Comparison of ENCODE assay signal across 13 mouse cellular contexts in the genomic region with DNA sequence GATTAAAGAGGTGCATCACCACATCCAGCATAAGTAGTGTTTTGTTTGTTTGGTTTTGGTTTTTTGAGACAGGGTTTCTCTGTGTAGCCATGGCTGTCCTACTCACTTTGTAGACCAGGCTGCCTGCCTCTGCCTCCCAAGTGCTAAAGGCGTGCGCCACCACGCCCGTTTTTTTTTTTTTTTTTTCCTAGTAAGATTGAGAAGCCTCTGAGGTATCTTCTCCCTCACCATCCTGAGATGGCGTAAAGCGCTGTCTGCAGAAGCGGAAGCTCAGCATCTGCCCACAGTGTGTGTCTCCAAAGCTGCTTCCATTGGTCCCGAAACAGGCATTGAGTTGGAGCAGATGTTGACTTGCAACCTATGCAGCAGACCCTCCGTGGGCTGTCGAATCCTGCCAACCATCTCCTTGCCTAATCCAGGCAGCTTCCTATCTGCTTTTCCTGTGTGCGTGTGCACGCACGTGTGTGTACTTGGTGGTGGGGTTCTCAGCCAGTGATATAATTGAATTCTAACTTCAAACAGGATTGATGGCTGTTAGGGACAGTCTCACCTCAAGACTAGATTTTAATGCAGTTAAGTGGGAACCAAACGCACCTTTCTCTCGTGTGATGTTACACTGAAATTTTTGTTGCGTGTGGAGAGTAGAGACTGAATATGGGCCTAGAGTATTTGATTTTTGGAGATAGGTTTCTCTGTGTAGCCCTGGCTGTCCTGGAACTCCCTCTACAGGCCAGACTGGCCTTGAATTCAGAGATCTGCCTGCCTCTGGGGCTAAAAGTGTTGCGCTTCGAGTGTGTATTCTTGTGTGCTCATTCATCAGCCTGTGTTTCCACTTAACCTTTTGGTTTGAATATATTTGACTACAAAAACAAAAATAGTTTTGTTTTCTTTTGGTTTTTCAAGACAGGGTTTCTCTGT. TPM values are rescaled to one million over a fixed set of nuclear protein-coding genes. Genes with fewer than 3 reads are reported as not detected.
DNase-seq lines count a peak whose midpoint lies in the region; ATAC-seq and TF ChIP-seq lines count a peak whose summit lies in the region.
"Had no signal": no experiment of that assay in that cellular context is flagged by ENCODE, and none has a peak within 500 bp of the region (broad histone marks: within the 10 kb centered on the region; RNA-seq: fewer than 3 reads in every experiment).

No protein-coding gene starts in this region.

- 81% methylated on average over 18 of the region's 18 CpGs for WGBS in forebrain, embryonic 12.5 days
- 78% methylated on average over 18 of the region's 18 CpGs for WGBS in forebrain, embryonic 14.5 days
- 72% methylated on average over 18 of the region's 18 CpGs for WGBS in limb, embryonic 12.5 days
- 78% methylated on average over 18 of the region's 18 CpGs for WGBS in limb, embryonic 10.5 days

- no peaks in the 10 kb centered on the region for H3K9me3 ChIP-seq in forebrain, embryonic 12.5 days
- H3K9me3 ChIP-seq in forebrain, embryonic 14.5 days (replicated peaks; ENCODE audit: control insufficient read depth, low read length): no peaks in the 10 kb centered on the region
- H3K9me3 ChIP-seq in limb, embryonic 12.5 days: no peaks in the 10 kb centered on the region
- no peaks in the 10 kb centered on the region for H3K9me3 ChIP-seq in limb, embryonic 10.5 days (replicated peaks)
- H3K9me3 ChIP-seq: embryonic facial prominence, embryonic 15.5 days; midbrain, embryonic 13.5 days had no signal

- DNase-seq in forebrain, embryonic 14.5 days (ENCODE audit: low spot score): no peak
- DNase-seq in limb, embryonic 10.5 days (ENCODE audit: low spot score): no peak
- DNase-seq in frontal cortex, postnatal 14 days (ENCODE audit: low spot score in 2 of 2): no peak
- DNase-seq in thymus, postnatal 4 days: no peak
- DNase-seq: cerebellum, adult 9-11 months; kidney, postnatal 14 days; lung, adult 2 months had no signal

- H3K4me2 ChIP-seq in forebrain, embryonic 12.5 days: no peak overlapping the region
- H3K4me2 ChIP-seq in forebrain, embryonic 14.5 days (ENCODE audit: low read length): no peak overlapping the region
- no peak overlapping the region for H3K4me2 ChIP-seq in limb, embryonic 12.5 days
- H3K4me2 ChIP-seq in myocyte (ENCODE audit: low read depth): no peak overlapping the region
- H3K4me2 ChIP-seq: embryonic facial prominence, embryonic 15.5 days; midbrain, embryonic 13.5 days had no signal

- H3K4me3 ChIP-seq in forebrain, embryonic 12.5 days (replicated peaks): no peak overlapping the region
- H3K4me3 ChIP-seq in forebrain, embryonic 14.5 days (ENCODE audit: low read depth, low read length): no peak overlapping the region
- H3K4me3 ChIP-seq in limb, embryonic 12.5 days (replicated peaks): no peak overlapping the region
- no peak overlapping the region for H3K4me3 ChIP-seq in limb, embryonic 10.5 days
- H3K4me3 ChIP-seq in myocyte: no peak overlapping the region
- H3K4me3 ChIP-seq: embryonic facial prominence, embryonic 15.5 days; midbrain, embryonic 13.5 days had no signal

- H3K9ac ChIP-seq in forebrain, embryonic 12.5 days: no peak overlapping the region
- H3K9ac ChIP-seq in forebrain, embryonic 14.5 days (ENCODE audit: low read length): no peak overlapping the region
- no peak overlapping the region for H3K9ac ChIP-seq in limb, embryonic 12.5 days (replicated peaks)
- H3K9ac ChIP-seq: embryonic facial prominence, embryonic 15.5 days; midbrain, embryonic 13.5 days had no signal

- H3ac ChIP-seq in myocyte (ENCODE audit: control insufficient read depth, insufficient read length): no peak overlapping the region

- 0 out of 2 replicates have a peak overlapping the region, but pooled peaks have one; percentile 25 for H3K27ac ChIP-seq in forebrain, embryonic 12.5 days
- no peak overlapping the region for H3K27ac ChIP-seq in forebrain, embryonic 14.5 days (ENCODE audit: low read depth, low read length)
- H3K27ac ChIP-seq in limb, embryonic 12.5 days: peak overlapping the region; percentile 29; the same call in 1 of the 2 replicates
- no peak overlapping the region for H3K27ac ChIP-seq in limb, embryonic 10.5 days
- H3K27ac ChIP-seq: embryonic facial prominence, embryonic 15.5 days; midbrain, embryonic 13.5 days had no signal

- H3K36me3 ChIP-seq in forebrain, embryonic 12.5 days (replicated peaks): peaks cover 29% of the 10 kb centered on the region
- H3K36me3 ChIP-seq in forebrain, embryonic 14.5 days (ENCODE audit: control insufficient read depth, insufficient read depth, low read length): peaks cover 25% of the 10 kb centered on the region
- H3K36me3 ChIP-seq in limb, embryonic 12.5 days: peaks cover 31% of the 10 kb centered on the region
- peaks cover 37% of the 10 kb centered on the region for H3K36me3 ChIP-seq in limb, embryonic 10.5 days
- H3K36me3 ChIP-seq in myocyte (ENCODE audit: control insufficient read depth, insufficient read depth): peaks cover 24% of the 10 kb centered on the region

- ATAC-seq in forebrain, embryonic 12.5 days (ENCODE audit: low FRiP score): no peak
- no peak for ATAC-seq in forebrain, embryonic 14.5 days
- no peak for ATAC-seq in limb, embryonic 12.5 days (ENCODE audit: insufficient number of reproducible peaks, insufficient read depth, low FRiP score, low TSS enrichment, low read depth)
- peak; percentile 17 for ATAC-seq in granulocyte monocyte progenitor cell, adult 5-6 weeks (replicated peaks; ENCODE audit: poor library complexity, severe bottlenecking)
- ATAC-seq: midbrain, embryonic 13.5 days had no signal

- no peaks in the 10 kb centered on the region for H3K27me3 ChIP-seq in forebrain, embryonic 12.5 days
- no peaks in the 10 kb centered on the region for H3K27me3 ChIP-seq in forebrain, embryonic 14.5 days (replicated peaks; ENCODE audit: control insufficient read depth, insufficient read depth, low read length)
- no peaks in the 10 kb centered on the region for H3K27me3 ChIP-seq in limb, embryonic 12.5 days
- H3K27me3 ChIP-seq in limb, embryonic 10.5 days (ENCODE audit: low read depth, poor library complexity, severe bottlenecking): no peaks in the 10 kb centered on the region
- no peaks in the 10 kb centered on the region for H3K27me3 ChIP-seq in myocyte (ENCODE audit: control insufficient read depth, insufficient read depth, insufficient read length)
- H3K27me3 ChIP-seq: embryonic facial prominence, embryonic 15.5 days; midbrain, embryonic 13.5 days had no signal

- H3K79me2 ChIP-seq in myocyte (ENCODE audit: control insufficient read depth, insufficient read depth): no peaks in the 10 kb centered on the region

- H3K4me1 ChIP-seq in forebrain, embryonic 12.5 days: no peaks in the 10 kb centered on the region
- H3K4me1 ChIP-seq in forebrain, embryonic 14.5 days (ENCODE audit: control insufficient read depth, insufficient read depth, low read length): no peaks in the 10 kb centered on the region
- H3K4me1 ChIP-seq in limb, embryonic 12.5 days (replicated peaks): no peaks in the 10 kb centered on the region
- H3K4me1 ChIP-seq in limb, embryonic 10.5 days: no peaks in the 10 kb centered on the region
- H3K4me1 ChIP-seq: midbrain, embryonic 13.5 days had no signal

- peak; percentile 38 for TF ChIP-seq POLR2A in myocyte (IDR thresholded peaks at IDR 0.05; ENCODE audit: insufficient read length, low read depth)

TF ChIP-seq in myocyte, 11 proteins besides CTCF, POLR2A, EP300 and RAD21:
- TF ChIP-seq TCF12 (IDR thresholded peaks at IDR 0.05; ENCODE audit: insufficient read depth, poor library complexity, severe bottlenecking) (no peak), POLR2AphosphoS2 (IDR thresholded peaks at IDR 0.05; ENCODE audit: insufficient read length, low read depth) (peak; percentile 93)

RNA-seq across cellular contexts. Expression of a gene that starts 19.7 kb away (rescaled TPM):
- 359 and 369 TPM in 2 replicates for polyA plus RNA-seq in forebrain, embryonic 12.5 days (2016; fragmentation: Nextera tagmentation; extraction: Ambion mirVana)
- 489 and 493 TPM in 2 replicates for polyA plus RNA-seq in forebrain, embryonic 14.5 days (2014; fragmentation: Nextera tagmentation; extraction: Ambion mirVana)
- polyA plus RNA-seq in limb, embryonic 12.5 days (2016; fragmentation: Nextera tagmentation; extraction: Ambion mirVana): 393 and 402 TPM in 2 replicates
- polyA plus RNA-seq in limb, embryonic 10.5 days (2016; fragmentation: Nextera tagmentation; extraction: Ambion mirVana): 412 and 416 TPM in 2 replicates
- 534 and 562 TPM in 2 replicates for total RNA-seq in granulocyte monocyte progenitor cell, adult 5-6 weeks (2014; fragmentation: Nextera tagmentation)
- total RNA-seq in granulocyte monocyte progenitor cell, adult 5-6 weeks (2017): 175 and 228 TPM in 2 replicates
- polyA plus RNA-seq in myocyte (2012; fragmentation: generic; extraction: Trizol): 846 TPM

RNA-seq across cellular contexts. Expression of a gene that starts 37.5 kb away (rescaled TPM):
- polyA plus RNA-seq in forebrain, embryonic 12.5 days (2016; fragmentation: Nextera tagmentation; extraction: Ambion mirVana): 426 and 438 TPM in 2 replicates
- polyA plus RNA-seq in forebrain, embryonic 14.5 days (2014; fragmentation: Nextera tagmentation; extraction: Ambion mirVana): 157 and 165 TPM in 2 replicates
- 436 and 444 TPM in 2 replicates for polyA plus RNA-seq in limb, embryonic 12.5 days (2016; fragmentation: Nextera tagmentation; extraction: Ambion mirVana)
- polyA plus RNA-seq in limb, embryonic 10.5 days (2016; fragmentation: Nextera tagmentation; extraction: Ambion mirVana): 260 and 300 TPM in 2 replicates
- 186 and 211 TPM in 2 replicates for total RNA-seq in granulocyte monocyte progenitor cell, adult 5-6 weeks (2014; fragmentation: Nextera tagmentation)
- total RNA-seq in granulocyte monocyte progenitor cell, adult 5-6 weeks (2017): 339 and 445 TPM in 2 replicates
- 55.6 TPM for polyA plus RNA-seq in myocyte (2012; fragmentation: generic; extraction: Trizol)

Comparison
In these comparisons a context has a peak if more than half of its experiments do, and no peak if none do; other contexts are left out.
1. H3K27ac ChIP-seq: peak in forebrain, embryonic 12.5 days (single experiment) and limb, embryonic 12.5 days (single experiment); none in forebrain, embryonic 14.5 days (single experiment) and limb, embryonic 10.5 days (single experiment).